Mouse (Mus musculus) liver, embryonic 12.5 days (tissue): ENCODE data around the gene Rnf182. TPM values are rescaled to one million over a fixed set of nuclear protein-coding genes. Genes with fewer than 3 reads are reported as not detected.
A peak's percentile ranks its signal among the peaks of the same experiment; 100 is the strongest.

Source experiments
- ATAC-seq: fragments of 200-750 bp; cut with Nextera tagmentation; 2 replicates; pipeline ENCODE4 v1.8.0; 2017; ENCODE audit warnings: moderate number of reproducible peaks, mild to moderate bottlenecking, moderate library complexity
- H3K27ac ChIP-seq: fragments of 300-500 bp; sonication (generic); 2 replicates; pipeline ENCODE4 v1.5.1; 2016; ENCODE audit warnings: mild to moderate bottlenecking
- H3K27me3 ChIP-seq: fragments of 300-500 bp; sonication (generic); replicated peaks from 2 replicates; pipeline ENCODE4 v1.6.1; 2016; ENCODE audit warnings: mild to moderate bottlenecking, moderate library complexity
- H3K36me3 ChIP-seq: fragments of 300-500 bp; sonication (generic); 2 replicates; pipeline ENCODE4 v1.6.1; 2016; ENCODE audit warnings: mild to moderate bottlenecking, moderate library complexity
- H3K4me1 ChIP-seq: fragments of 300-500 bp; sonication (generic); 2 replicates; pipeline ENCODE4 v1.6.1; 2016
- H3K4me2 ChIP-seq: fragments of 300-500 bp; sonication (generic); 2 replicates; pipeline ENCODE4 v1.6.1; 2016; ENCODE audit warnings: mild to moderate bottlenecking, moderate library complexity
- H3K4me3 ChIP-seq: fragments of 300-500 bp; sonication (generic); 2 replicates; pipeline ENCODE4 v1.5.1; 2016; ENCODE audit warnings: mild to moderate bottlenecking, moderate library complexity
- H3K9ac ChIP-seq: fragments of 300-500 bp; sonication (generic); 2 replicates; pipeline ENCODE4 v1.6.1; 2016; ENCODE audit warnings: mild to moderate bottlenecking, moderate library complexity
- H3K9me3 ChIP-seq: fragments of 300-500 bp; sonication (generic); replicated peaks from 2 replicates; pipeline ENCODE4 v1.6.1; 2016; ENCODE audit warnings: mild to moderate bottlenecking, moderate library complexity
- WGBS: fragments of 180-500 bp; shearing (Covaris S2); methylation state at CpG from one replicate; pipeline ENCODE4 v1.1.7; 2016; ENCODE audit not compliant: insufficient replicate concordance; 5-methylcytosine and 5-hydroxymethylcytosine counted together
- polyA plus RNA-seq: library from polyadenylated mRNA; unstranded; fragments of >200 nt; fragmentation: Nextera tagmentation; extraction: Ambion mirVana; gene quantifications from 2 replicates; pipeline ENCODE4 v1.2.1, GENCODE M21; 2016

Gene Rnf182
- polyA plus RNA-seq, 1 experiment from 2014 or later: 0.19 TPM

DNA sequence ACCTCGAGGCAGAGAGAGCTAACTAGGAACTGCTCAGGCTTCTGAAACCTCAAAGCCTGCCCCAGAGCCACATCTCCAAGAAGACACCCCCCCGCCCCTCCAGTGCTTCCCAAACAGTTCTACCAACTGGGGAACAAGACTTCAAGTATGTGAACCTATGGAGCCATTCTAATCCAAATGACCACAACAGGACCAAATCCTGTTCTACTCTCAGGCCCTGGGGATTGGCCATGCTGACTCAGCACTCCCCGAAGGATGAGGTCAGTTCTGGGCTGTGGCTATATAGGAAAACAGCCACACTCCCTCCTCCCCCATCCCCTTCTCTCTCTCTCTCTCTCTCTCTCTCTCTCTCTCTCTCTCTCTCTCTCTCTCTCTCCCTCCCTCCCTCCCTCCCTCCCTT, 28.5 kb upstream of the Rnf182 start:
- peaks cover 8% of the 10 kb centered on the region for H3K27me3 ChIP-seq
- no peaks in the 10 kb centered on the region for H3K9me3 ChIP-seq
- no peak overlapping the region for H3K27ac ChIP-seq
- H3K4me1 ChIP-seq: no peaks in the 10 kb centered on the region
- no peak overlapping the region for H3K4me2 ChIP-seq
- H3K4me3 ChIP-seq: no peak overlapping the region
- no peak overlapping the region for H3K9ac ChIP-seq
- 65% methylated on average over 3 of the region's 3 CpGs for WGBS
- no peaks in the 10 kb centered on the region for H3K36me3 ChIP-seq
- ATAC-seq: no peak

DNA sequence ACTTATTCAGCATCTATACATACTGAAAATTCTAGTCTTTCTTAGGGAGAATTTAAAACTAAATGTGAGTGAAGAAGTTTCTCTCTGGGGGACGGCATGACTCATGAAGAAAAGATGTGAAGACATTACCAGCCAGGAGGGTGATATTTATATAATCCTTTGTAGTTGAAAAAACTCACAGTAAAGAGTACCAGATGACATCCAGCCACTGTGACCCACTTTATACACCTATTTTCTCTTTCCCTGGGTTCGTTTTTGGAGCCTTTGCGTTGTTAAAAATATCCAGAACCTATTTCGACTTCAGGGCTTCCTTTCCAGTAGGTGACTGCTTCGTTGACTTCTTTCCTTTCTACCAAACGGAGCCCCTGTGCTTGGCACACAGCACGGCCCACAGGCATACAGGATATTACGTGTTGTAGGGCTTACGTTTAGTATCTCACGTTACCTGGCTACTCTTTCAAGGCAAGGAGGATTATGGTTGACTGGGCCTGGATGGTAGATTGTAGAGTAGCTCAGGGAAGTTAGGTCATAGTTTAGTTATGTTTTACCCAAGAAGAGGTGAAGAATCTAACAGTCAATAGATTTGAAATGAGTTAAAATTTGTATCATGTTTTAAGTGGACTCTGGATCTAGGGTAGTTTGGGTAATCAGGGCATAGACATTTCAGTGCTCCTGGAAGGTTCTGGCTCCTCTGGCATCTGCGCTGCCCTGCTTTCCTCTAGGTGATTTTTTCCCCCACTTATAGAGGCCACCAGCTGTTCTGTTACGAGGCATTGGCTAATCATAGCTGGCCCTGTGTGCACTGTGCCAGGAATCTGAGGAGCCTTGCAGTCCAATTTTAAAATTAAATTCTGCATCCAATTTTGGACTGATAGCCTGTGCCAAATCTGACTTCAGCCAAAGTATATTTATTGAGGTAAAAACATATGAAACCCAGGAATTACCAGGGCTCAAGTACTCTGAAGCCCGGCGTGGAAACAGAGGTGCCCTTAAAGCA, 27.4 kb upstream of the Rnf182 start:
- Histone ChIP-seq H3K9ac (no peak overlapping the region), H3K4me3 (no peak overlapping the region), H3K27ac (no peak overlapping the region), H3K36me3 (no peaks in the 10 kb centered on the region), H3K9me3 (no peaks in the 10 kb centered on the region), H3K4me2 (no peak overlapping the region), H3K4me1 (no peaks in the 10 kb centered on the region), H3K27me3 (peaks cover 16% of the 10 kb centered on the region)
- 76% methylated on average over 14 of the region's 14 CpGs for WGBS
- ATAC-seq: no peak

- Histone ChIP-seq H3K27ac (no peak overlapping the region), H3K4me1 (no peaks in the 10 kb centered on the region), H3K4me3 (no peak overlapping the region), H3K9me3 (no peaks in the 10 kb centered on the region), H3K27me3 (peaks cover 16% of the 10 kb centered on the region), H3K4me2 (no peak overlapping the region), H3K36me3 (no peaks in the 10 kb centered on the region), H3K9ac (no peak overlapping the region)
- WGBS: 63% methylated on average over 28 of the region's 28 CpGs
- no peak for ATAC-seq
These were observed 23.5 kb upstream of the Rnf182 start for GRCm38 (mm10) chr13:43591828-43592680.

- Histone ChIP-seq H3K9me3 (no peaks in the 10 kb centered on the region), H3K4me2 (no peak overlapping the region), H3K4me1 (no peaks in the 10 kb centered on the region), H3K36me3 (no peaks in the 10 kb centered on the region), H3K27ac (no peak overlapping the region), H3K27me3 (peaks cover 16% of the 10 kb centered on the region), H3K4me3 (no peak overlapping the region), H3K9ac (no peak overlapping the region)
- 42% methylated on average over 8 of the region's 8 CpGs for WGBS
- no peak for ATAC-seq
These were observed 22.8 kb upstream of the Rnf182 start for GRCm38 (mm10) chr13:43592681-43593068.

DNA sequence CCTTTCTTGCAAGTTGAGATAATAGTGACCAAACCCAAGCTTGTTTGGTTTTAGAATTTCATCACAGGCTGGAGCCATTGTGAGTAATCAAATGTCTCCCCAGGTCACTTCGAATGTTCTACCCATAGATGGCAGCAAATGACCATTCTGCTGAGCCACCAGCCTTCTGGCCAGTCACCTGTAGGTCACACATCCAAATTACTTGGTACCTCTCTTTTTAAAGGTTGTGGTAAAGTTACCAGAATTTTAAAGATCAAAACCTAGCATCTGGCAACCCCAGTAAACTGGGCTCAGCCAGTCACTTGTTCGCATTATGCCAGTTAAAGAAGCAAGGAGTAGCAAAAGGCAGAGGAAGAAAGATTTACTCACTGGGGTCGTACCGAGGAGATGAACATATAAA, 19.6 kb upstream of the Rnf182 start:
- Histone ChIP-seq H3K4me1 (no peaks in the 10 kb centered on the region), H3K9me3 (no peaks in the 10 kb centered on the region), H3K36me3 (no peaks in the 10 kb centered on the region), H3K9ac (no peak overlapping the region), H3K27me3 (peaks cover 10% of the 10 kb centered on the region), H3K4me2 (no peak overlapping the region), H3K27ac (no peak overlapping the region), H3K4me3 (no peak overlapping the region)
- ATAC-seq: no peak
- 51% methylated on average over 4 of the region's 4 CpGs for whole genome bisulfite sequencing

DNA sequence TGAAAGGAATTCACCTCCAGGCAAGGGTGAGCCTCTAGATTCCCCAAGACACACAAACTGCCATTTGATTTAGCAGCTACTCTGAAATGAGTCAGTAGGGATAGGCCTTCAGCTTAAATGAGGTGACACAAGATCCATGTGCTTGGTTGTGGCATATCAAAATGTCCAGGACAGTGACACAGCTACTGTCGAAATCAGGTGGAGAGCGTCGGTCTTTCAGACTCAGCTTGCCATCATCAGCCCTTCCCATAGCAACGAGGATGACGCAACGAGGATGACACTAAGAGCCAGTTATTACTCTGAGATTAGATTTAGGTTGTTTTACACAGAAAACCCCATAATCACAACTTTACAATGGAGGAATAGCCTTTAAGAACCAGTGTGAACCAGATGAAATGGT, 14.5 kb upstream of the Rnf182 start:
- no peaks in the 10 kb centered on the region for H3K9me3 ChIP-seq
- WGBS: 75% methylated on average over 6 of the region's 6 CpGs

GRCm38 (mm10) chr13:43602440-43602839, 13.1 kb upstream of the Rnf182 start:
- Histone ChIP-seq H3K4me2 (no peak overlapping the region), H3K9me3 (no peaks in the 10 kb centered on the region), H3K4me3 (no peak overlapping the region), H3K36me3 (no peaks in the 10 kb centered on the region), H3K9ac (no peak overlapping the region), H3K27me3 (no peaks in the 10 kb centered on the region; the same call in 1 of the 2 replicates), H3K4me1 (no peaks in the 10 kb centered on the region), H3K27ac (no peak overlapping the region)
- WGBS: 73% methylated on average over 2 of the region's 2 CpGs
- no peak for ATAC-seq

More for the DNA sequence above, 14.5 kb upstream of the Rnf182 start:
- H3K4me2 ChIP-seq: no peak overlapping the region
- H3K9ac ChIP-seq: no peak overlapping the region
- H3K4me1 ChIP-seq: no peaks in the 10 kb centered on the region
- H3K27me3 ChIP-seq: no peaks in the 10 kb centered on the region; the same call in 1 of the 2 replicates
- ATAC-seq: no peak
- no peak overlapping the region for H3K4me3 ChIP-seq
- H3K36me3 ChIP-seq: no peaks in the 10 kb centered on the region
- no peak overlapping the region for H3K27ac ChIP-seq

GRCm38 (mm10) chr13:43603042-43603441, 12.5 kb upstream of the Rnf182 start:
- H3K27ac ChIP-seq: no peak overlapping the region
- no peaks in the 10 kb centered on the region for H3K36me3 ChIP-seq
- H3K4me2 ChIP-seq: no peak overlapping the region
- H3K27me3 ChIP-seq: no peaks in the 10 kb centered on the region; the same call in 1 of the 2 replicates
- no peak for ATAC-seq
- no peak overlapping the region for H3K4me3 ChIP-seq
- H3K9ac ChIP-seq: no peak overlapping the region
- WGBS: 69% methylated on average over 13 of the region's 13 CpGs
- no peaks in the 10 kb centered on the region for H3K9me3 ChIP-seq
- no peaks in the 10 kb centered on the region for H3K4me1 ChIP-seq

DNA sequence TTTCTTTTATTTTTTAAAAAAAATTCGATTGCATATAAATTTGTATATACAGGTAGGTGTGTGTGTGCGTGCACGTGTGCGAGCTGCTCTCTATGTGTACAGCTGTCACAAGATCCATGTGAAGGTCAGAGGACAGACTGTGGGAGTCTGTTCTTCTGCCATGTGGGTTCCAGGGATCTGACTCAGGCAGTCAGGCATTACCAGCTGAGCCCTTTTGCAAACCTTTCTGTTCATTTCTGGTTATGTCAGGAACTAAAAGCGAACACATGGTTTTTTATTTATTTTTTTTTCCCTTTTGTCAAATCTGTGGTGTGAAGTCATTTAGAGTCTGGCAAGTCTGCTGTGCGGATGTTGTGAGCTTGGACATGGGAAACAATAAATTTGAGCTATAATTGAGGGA, 6.7 kb upstream of the Rnf182 start:
- Histone ChIP-seq H3K4me1 (no peaks in the 10 kb centered on the region), H3K4me3 (no peak overlapping the region), H3K27me3 (peaks cover 5% of the 10 kb centered on the region; the same call in 1 of the 2 replicates), H3K9me3 (no peaks in the 10 kb centered on the region), H3K36me3 (no peaks in the 10 kb centered on the region), H3K27ac (no peak overlapping the region), H3K4me2 (no peak overlapping the region), H3K9ac (no peak overlapping the region)
- no peak for ATAC-seq
- WGBS: 75% methylated on average over 6 of the region's 6 CpGs

DNA sequence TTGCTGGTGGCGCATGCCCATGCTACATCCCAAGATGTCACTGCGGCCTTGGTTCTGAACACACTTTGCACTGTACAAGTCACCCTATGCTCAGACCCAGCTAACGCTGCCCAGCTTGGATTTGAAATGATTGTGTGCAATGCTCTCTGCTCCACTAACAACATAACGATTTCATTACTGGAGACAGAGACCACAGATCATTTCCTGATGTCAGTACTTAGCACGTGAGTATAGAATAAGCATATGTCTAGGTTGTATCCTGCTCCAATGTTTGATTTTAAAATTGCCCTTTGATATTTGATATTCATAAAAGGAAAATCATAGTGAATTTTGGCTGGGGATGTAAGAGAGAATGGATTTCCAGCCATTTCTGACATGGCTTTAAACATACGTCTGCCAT, 3.5 kb upstream of the Rnf182 start:
- peaks cover 11% of the 10 kb centered on the region for H3K4me1 ChIP-seq
- no peak overlapping the region for H3K27ac ChIP-seq
- no peak overlapping the region for H3K9ac ChIP-seq
- no peaks in the 10 kb centered on the region for H3K36me3 ChIP-seq
- H3K27me3 ChIP-seq: peaks cover 28% of the 10 kb centered on the region
- no peak overlapping the region for H3K4me3 ChIP-seq
- ATAC-seq: no peak
- WGBS: 63% methylated on average over 6 of the region's 6 CpGs
- no peak overlapping the region for H3K4me2 ChIP-seq
- no peaks in the 10 kb centered on the region for H3K9me3 ChIP-seq

GRCm38 (mm10) chr13:43614667-43615066, 843 bp upstream of the Rnf182 start:
- ATAC-seq: no peak
- Histone ChIP-seq H3K9ac (no peak overlapping the region), H3K27me3 (peaks cover 49% of the 10 kb centered on the region), H3K27ac (no peak overlapping the region), H3K4me1 (peaks cover 11% of the 10 kb centered on the region), H3K4me2 (no peak overlapping the region; the same call in 1 of the 2 replicates), H3K36me3 (no peaks in the 10 kb centered on the region), H3K9me3 (no peaks in the 10 kb centered on the region), H3K4me3 (no peak overlapping the region)
- WGBS: 72% methylated on average over 3 of the region's 3 CpGs

GRCm38 (mm10) chr13:43615194-43615576, 325 bp upstream of the Rnf182 start:
- no peak overlapping the region for H3K9ac ChIP-seq
- H3K27me3 ChIP-seq: peaks cover 52% of the 10 kb centered on the region
- no peak; the same call in 1 of the 2 replicates for ATAC-seq
- H3K4me1 ChIP-seq: peaks cover 11% of the 10 kb centered on the region
- H3K4me2 ChIP-seq: peak overlapping the region; percentile 75
- 8% methylated on average over 9 of the region's 9 CpGs for WGBS
- H3K9me3 ChIP-seq: no peaks in the 10 kb centered on the region
- H3K4me3 ChIP-seq: peak overlapping the region; percentile 53
- no peaks in the 10 kb centered on the region for H3K36me3 ChIP-seq
- no peak overlapping the region for H3K27ac ChIP-seq
